Mouse (Mus musculus) limb, embryonic 12.5 days (tissue): ENCODE results near the gene F830045P16Rik. TPM values are rescaled to one million over a fixed set of nuclear protein-coding genes. Genes with fewer than 3 reads are reported as not detected.

Source experiments
- polyA plus RNA-seq: library from polyadenylated mRNA; unstranded; fragments of >200 nt; fragmentation: Nextera tagmentation; extraction: Ambion mirVana; gene quantifications from 2 replicates; pipeline ENCODE4 v1.2.1, GENCODE M21; 2016

F830045P16Rik gene
- polyA plus RNA-seq, 1 experiment from 2014 or later = not detected

Other genes with a start within 250 kb of the F830045P16Rik start
- gene Ckap2l, start 239.4 kb downstream of the F830045P16Rik start, polyA plus RNA-seq = 39.0 and 54.0 TPM in 2 replicates
- 0.12 TPM in 1 of 2 replicates, not detected in the other for gene Il1a, start 226.6 kb downstream of the F830045P16Rik start, polyA plus RNA-seq
- not detected in 2 replicates for gene Il1b, start 165.5 kb downstream of the F830045P16Rik start, polyA plus RNA-seq
- 17.0 and 17.8 TPM in 2 replicates for gene Sirpa, start 56.2 kb upstream of the F830045P16Rik start, polyA plus RNA-seq
- gene Pdyn, start 163.2 kb upstream of the F830045P16Rik start, polyA plus RNA-seq = 0.28 and 0.70 TPM in 2 replicates